Mouse (Mus musculus) CD4-positive naive resting alpha-beta T cell, adult 57 days (primary cell): ENCODE results near the gene Bmpr1b. TPM values are rescaled to one million over a fixed set of nuclear protein-coding genes. Genes with fewer than 3 reads are reported as not detected.

Source experiments
- total RNA-seq: library from RNA; stranded (reverse); gene quantifications from one replicate; pipeline ENCODE4 v1.2.4, GENCODE M21; 2023

The Bmpr1b gene
- total RNA-seq = not detected

DNA sequence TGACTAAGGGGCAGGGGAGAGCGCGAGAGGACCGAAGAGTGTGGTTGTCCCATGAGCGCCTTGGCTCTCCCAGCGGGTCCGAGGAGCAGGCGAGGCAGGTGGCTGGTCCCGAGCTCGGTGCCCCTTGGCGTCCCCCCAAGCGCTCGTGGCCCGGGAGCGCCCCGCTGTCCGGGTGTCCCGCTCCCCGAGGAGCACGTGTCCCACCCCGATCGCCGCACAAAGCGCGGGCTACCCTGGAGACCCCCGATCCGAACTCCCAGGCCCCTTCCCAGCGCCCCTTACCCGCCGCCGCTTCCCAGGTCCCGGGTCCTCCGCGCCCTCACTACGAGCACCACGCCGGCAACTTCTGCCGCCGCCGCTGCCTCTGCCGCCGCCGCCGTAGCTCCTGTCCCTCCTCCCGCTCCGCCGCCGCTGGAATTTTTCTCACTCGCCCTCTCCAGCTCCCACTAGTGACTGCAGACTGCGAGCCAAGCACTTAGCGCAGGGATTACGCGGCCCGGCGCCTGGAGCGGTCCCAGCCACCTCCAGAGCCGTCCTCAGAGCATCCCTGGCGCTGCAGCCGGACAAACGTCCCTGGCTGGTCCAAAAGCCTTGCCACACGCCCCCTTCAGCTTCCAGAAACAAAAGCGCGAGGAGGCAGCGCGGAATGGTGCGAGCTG lies at the start of gene Bmpr1b:
Gene Bmpr1b (minus strand): TSS at position 563 of the 659 bp plus-strand sequence.

Other genes starting within 250 kb of the Bmpr1b start
- gene Pdlim5, start 226.3 kb upstream of the Bmpr1b start, total RNA-seq = 54.9 TPM